Mouse (Mus musculus): ENCODE measurements around the gene Pcnx.
"Not testable (repeated sequence)": the region's sequence is repeated elsewhere in the genome, so short reads cannot be mapped to it uniquely, and the experiment has no call there.

The Pcnx gene

DNA sequence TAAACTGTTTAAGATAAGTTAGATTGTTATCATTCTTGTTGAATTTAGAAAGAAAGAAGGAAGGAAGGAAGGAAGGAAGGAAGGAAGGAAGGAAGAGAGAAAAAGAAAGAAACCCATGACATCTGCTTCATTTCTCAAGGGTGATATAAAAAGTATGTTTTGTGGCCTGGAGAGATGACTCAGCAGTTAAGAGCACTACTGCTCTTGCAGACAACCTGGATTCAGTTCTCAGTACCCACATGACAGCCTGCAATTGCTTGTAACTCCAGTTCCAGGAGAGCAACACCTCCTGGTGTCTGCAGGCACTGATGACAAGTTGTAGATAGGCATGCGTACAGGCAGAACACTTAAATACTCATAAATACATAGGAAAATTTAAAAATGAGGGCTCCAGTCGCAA is 105.6 kb downstream of the Pcnx start:
- no peak for DNase-seq (ENCODE audit: extremely low spot score)

DNA sequence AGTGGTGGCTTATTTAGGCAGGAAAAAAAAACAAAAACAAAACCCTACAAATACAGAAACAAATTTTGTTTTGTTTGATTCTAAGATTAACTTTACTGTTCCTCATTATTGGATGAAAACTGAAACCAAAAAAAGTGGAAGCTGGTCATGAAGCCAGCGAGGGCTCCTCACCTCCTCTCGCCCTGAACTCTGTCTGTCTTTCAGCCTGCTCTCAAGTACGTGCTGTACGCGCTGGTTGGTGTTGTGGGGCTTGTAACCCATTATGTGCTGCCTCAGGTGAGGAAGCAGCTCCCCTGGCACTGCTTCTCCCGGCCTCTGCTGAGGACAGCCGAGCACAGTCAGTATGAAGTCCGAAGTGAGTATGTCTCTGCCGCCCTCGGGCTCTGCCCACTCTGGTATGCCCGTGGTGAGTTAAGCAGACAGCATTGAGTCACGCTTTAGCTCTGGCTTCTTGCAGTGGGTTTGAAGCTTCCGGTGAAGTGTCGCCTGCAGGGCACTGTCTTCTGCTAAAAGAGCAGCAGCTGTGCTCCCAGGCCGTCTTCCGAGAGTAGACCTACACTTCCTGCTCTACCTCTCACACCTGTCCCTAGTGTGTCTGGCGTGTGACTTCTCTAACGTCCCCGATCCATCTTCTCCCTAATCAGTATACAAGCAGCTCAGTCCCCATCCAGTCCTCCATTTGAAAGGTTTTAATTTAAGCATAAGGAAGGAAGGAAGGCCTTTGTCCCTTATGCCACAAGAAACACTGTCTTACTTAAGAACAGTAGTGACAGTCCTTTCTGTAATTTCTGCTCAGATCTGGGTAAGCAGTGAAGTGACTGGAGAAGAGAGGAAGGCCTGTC is 111.4 kb downstream of the Pcnx start:
- DNase-seq (ENCODE audit: extremely low spot score): no peak

DNA sequence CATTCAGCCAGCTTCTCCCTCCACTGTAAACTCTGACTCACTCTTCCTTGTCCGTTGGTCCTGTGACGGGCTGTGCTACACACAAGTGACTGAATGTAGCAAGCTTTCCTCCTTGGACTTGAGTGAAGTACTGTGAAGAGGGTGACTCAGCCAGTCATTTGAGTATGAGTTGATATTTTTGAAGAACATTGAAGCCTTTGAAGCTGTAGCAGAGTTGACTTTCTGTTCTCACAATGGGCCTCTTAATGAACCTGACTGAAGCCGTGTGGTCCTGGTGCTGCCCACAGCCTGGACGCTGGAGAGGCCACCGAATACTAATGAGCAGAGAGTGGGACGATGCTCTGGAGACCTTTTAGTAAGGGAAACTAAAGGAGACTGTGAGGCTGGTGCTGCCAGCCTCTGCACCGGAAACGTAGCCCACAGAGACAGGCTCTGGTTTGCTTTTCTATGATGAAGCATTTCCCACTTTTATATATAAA is 112.1 kb downstream of the Pcnx start:
- DNase-seq (ENCODE audit: extremely low spot score): no peak

DNA sequence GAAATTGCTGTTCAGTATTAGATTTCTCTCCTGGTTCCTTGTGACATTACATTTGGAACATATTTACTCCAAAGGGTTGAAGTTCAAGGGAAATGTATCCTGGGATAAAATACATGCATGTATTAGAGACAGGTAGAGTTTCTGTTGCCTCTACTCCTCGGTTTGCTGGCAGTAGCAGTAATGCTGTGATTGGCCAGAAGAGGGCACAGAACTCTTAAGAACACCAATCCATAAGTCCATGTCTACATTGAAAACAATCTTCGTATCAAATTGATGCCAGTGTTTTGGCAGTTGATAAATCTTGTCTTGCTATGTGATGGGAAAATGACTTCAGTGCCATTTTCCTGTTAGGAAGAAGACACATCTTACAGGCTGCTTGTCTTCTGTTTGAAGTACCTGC is 115.0 kb downstream of the Pcnx start:
- DNase-seq (ENCODE audit: extremely low spot score): no peak

DNA sequence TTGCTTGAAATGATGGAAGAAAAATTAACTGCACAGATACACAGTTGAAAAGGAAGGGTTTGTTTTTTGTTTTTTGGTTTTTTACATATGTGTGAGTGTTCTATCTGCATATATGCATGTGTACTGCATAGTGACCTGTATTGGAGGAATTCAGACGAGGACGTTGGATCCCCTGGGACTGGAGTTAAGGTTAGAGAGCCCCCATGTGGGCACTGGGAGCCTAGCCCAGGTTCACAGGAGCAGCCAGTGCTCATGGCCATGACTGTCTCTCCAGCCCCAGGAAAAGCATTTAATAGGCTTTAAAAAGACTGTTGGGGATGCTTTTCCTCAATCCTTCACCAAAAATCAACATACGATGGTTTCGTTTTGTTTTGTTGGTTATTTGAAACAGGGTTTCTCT is 117.5 kb downstream of the Pcnx start:
- DNase-seq (ENCODE audit: extremely low spot score): no peak

DNA sequence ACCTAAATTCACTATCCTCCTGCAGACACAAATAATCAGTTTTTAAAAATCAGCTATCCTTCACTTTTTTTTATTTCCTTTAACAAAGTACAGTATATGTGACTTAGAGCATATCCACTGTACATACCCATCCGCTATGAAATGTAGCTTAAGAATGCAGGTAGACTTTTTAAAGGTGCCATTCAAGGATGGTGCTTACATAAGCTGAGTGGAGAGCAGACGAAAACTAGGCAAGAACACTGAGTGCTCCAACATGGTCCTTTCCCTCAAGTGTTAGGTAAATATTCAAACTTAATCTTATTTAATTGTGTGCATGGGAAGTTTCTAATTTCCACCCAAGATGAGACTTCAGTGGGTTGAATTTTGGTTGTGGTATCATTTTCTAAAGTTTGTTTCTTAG is 119.5 kb downstream of the Pcnx start:
- DNase-seq (ENCODE audit: extremely low spot score): no peak

DNA sequence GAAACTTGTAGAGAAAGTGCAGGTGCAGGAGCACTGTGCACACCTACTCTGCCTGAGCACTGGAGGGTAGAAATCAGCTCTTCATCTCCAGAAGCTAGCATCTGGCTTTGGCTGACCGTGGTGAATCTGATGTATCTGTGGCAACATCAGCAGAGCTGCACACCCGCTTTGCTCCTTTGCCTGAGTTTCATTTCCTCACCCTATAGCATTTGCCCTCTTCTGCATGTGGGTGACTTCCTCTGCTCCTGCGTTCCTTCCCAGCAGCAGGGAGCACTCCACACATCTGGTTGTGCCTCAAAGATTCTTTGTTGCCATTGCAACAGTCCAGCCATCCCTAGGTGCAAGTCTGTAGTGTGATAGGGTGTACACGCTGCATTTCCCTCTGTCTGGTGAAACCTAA is 132.3 kb downstream of the Pcnx start:
- DNase-seq (ENCODE audit: extremely low spot score): no peak

DNA sequence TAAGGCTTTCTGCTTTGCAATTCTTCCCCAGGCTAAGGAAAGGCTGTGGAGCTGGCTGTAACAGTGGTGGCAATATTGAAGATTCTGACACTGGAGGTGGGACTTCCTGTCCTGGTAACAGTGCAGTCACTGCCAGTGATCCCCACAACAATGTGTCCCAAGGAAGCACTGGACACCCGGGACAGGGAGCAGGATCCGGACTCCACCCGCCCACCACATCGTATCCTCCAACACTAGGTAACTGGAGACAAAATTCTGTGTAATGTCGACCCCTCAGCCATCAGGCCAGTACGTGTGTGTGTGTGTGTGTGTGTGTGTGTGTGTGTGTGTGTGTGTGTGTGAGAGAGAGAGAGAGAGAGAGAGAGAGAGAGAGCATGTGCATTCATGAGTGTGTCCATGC is 133.2 kb downstream of the Pcnx start:
- no peak for DNase-seq (ENCODE audit: extremely low spot score)

DNA sequence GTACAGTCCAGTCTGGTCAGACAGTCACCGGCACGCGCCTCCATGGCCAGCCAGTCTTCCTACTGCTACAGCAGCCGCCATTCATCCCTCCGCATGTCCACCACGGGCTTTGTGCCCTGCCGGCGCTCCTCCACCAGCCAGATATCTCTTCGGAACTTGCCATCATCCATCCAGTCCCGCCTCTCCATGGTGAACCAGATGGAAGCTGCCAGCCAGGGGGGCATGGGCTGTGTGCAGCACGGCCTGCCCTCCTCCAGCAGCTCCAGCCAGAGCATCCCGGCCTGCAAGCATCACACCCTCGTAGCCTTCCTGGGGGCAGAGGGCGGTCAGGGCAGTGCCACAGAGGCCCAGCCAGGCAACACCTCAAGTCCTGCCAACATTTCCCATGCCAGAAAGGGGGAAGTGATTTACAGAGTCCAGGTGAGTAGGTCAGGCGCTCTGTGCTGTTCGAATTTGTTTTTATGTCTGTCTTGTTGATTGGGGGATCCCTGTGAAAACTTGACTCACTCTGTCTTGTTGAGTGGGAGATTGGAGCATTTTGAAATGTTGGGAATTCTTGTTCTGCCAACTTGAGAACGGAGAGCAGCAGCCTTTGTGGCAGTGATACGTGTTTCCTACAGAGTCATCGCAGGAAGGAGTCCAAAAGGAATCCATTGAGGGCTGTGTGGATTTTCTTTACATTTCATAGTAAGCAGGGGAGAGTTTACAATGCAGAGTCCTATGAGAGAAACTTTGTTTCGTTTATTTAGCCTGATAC is 135.3 kb downstream of the Pcnx start:
- no peak for DNase-seq (ENCODE audit: extremely low spot score)

DNA sequence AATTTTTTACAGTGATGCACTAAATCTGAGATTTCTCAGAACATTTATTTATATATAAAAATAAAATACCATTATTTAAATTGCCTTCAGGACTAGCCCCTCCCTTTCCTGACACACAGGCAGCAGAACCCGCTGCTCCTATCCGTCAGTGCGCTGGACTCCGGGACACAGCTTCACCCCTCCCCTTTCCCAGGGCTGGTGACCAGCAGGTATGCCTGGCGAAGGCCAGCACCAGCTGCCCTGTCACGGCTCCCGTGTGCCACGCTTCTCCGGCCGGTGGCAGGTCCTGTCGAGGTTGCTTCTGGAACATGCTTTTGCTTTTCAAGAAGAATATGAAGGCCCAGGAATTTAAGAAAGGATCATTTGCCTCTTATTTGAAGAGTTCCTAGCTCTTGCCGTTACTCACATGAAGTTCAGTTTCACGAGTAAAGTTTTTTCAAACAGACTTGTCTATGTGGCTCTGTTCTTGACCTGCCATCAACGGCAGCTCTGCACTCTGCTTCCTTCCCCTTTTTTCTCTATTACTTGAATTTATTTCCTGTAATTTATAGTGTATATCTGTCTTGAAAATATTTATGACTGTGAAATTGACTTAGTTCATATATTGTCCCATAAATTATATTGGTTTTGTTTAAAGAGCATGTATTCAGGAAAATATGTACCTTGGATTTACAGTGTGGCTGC is 137.0 kb downstream of the Pcnx start:
- no peak for DNase-seq (ENCODE audit: extremely low spot score)

DNA sequence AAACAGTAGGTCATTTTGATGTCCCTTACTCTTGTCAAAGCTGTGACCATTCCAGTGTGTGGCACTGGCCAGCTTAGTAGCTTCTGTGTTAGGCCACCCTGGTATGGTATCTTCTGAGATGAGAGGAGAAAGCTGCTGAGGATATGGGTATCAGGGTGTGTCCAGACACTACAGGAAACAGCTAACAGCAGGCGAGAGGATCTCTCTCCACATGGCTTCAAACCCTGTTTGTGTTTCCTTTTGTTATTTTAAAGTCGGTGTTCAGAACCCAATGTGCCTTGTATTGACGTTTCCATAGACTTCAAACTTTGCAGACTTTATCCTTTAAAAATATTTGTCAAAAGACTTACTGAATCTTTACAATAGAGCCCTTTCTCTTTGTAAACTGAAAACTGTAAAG is 137.7 kb downstream of the Pcnx start:
- no peak for DNase-seq (ENCODE audit: extremely low spot score)

DNA sequence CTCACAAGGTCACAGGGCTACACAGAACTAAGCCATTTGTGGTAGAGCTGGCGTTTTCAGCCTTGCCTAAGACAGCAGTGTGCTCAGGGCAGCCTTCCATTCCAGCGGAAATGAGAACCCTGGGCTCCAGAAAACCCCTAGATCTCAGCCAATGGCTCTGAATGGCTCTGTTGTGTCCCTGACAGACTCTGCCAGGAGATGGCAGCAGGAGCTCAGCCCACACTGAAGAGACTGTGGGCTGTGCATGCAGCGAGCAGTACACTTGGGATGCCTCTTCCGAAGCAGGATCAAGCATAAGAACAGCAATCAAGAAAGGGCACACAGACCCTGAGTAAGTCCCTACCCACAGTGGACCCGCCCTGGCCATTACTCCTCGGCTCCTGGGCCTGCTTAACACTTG is 142.9 kb downstream of the Pcnx start:
- not testable (repeated sequence) for DNase-seq (ENCODE audit: extremely low spot score)

DNA sequence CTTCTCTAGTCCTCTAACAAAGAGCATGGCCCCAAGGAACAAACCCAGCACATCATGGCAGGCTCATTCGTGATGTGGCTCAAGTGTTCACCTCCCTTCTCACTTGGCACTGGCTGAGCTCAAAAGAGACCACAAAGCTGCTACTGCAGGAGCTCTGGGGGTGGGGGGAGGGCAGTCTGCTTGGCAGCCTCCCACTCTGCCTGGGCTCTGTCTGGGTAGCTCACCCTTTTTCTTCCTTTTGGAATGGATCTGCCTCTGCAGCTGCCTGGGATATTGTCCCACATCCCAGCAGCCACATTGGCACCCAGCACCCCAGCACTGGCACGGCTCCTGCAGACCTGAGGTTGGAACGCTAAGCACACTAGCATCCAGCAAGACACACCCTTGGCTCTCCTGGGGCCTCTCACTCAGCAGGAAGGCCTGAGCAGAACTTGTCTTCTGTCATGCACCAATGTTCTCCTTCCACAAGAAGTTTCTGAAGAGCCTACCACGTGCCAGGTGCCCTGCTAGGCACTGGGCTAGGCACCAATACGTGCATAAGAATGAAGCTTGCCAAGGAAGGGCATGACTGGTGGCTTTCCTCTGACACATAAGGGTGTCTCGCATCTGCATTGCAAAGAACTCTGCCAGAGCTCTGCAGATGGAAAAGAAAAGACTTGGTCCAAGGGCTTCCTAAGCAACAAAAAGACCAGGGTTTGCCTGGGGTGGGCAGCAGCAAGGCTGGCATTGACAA is 166.2 kb downstream of the Pcnx start:
- not testable (repeated sequence) for DNase-seq (ENCODE audit: extremely low spot score)

DNA sequence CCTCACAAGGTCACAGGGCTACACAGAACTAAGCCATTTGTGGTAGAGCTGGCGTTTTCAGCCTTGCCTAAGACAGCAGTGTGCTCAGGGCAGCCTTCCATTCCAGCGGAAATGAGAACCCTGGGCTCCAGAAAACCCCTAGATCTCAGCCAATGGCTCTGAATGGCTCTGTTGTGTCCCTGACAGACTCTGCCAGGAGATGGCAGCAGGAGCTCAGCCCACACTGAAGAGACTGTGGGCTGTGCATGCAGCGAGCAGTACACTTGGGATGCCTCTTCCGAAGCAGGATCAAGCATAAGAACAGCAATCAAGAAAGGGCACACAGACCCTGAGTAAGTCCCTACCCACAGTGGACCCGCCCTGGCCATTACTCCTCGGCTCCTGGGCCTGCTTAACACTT is 173.7 kb downstream of the Pcnx start:
- DNase-seq (ENCODE audit: extremely low spot score): not testable (repeated sequence)

DNA sequence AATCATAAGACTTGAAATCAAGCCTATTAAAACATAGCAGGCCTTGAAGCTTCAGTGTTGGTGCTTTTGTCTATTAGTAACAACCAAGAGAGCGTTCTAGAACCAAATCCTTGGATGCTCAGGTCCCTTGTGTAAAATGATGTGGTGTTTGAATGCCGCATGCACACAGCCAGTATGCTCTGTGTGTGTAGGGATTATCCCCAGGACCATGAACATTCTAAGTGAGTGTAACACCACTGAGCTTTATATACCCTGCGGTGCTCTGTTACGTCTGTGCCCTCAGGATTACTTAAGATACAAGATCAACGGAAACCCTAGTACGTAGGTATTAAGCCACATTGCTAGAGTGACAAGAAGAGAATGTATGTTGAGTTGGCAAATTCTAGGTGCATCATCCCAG is 174.2 kb downstream of the Pcnx start:
- DNase-seq (ENCODE audit: extremely low spot score): not testable (repeated sequence)

DNA sequence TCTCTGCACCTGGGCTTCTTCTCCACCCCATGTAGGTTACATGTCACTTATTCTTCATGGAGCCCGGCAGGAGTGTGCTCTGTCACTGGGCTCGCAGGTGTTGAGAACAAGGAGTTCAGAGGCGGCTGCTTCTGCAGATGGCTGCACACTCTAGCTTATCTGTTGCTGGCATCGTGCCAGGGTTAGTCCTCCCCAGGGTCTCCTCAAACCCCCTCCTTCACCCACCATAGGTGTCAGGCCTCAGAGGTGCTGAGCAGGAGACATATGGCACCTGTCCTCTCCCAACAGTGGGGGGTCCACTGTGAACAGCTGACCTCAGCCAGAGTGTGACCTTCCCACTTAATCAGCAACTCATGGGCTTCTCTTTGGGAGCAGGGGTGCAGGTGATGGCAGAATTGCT is 184.3 kb downstream of the Pcnx start:
- not testable (repeated sequence) for DNase-seq (ENCODE audit: extremely low spot score)
